Mouse (Mus musculus) hindbrain, embryonic 15.5 days (tissue): ENCODE measurements around the gene Ccdc81. TPM values are rescaled to one million over a fixed set of nuclear protein-coding genes. Genes with fewer than 3 reads are reported as not detected.

Experiments
- ATAC-seq: fragments of 200-750 bp; cut with Nextera tagmentation; 2 replicates; pipeline ENCODE4 v1.8.0; 2017; ENCODE audit warnings: low read depth, moderate number of reproducible peaks, moderate TSS enrichment; ENCODE audit not compliant: low FRiP score
- H3K27ac ChIP-seq: fragments of 300-500 bp; sonication (generic); replicated peaks from 2 replicates; pipeline ENCODE4 v1.5.1; 2015; ENCODE audit warnings: mild to moderate bottlenecking, inconsistent platforms
- H3K27me3 ChIP-seq: fragments of 300-500 bp; sonication (generic); 2 replicates; pipeline ENCODE4 v1.6.1; 2015; ENCODE audit warnings: control low read depth, inconsistent platforms
- H3K36me3 ChIP-seq: fragments of 300-500 bp; sonication (generic); 2 replicates; pipeline ENCODE4 v1.6.1; 2015; ENCODE audit warnings: control low read depth, inconsistent platforms
- H3K4me1 ChIP-seq: fragments of 300-500 bp; sonication (generic); replicated peaks from 2 replicates; pipeline ENCODE4 v1.6.1; 2015; ENCODE audit warnings: control low read depth, inconsistent platforms
- H3K4me2 ChIP-seq: fragments of 300-500 bp; sonication (generic); 2 replicates; pipeline ENCODE4 v1.6.1; 2015; ENCODE audit warnings: moderate library complexity, mild to moderate bottlenecking, inconsistent platforms
- H3K4me3 ChIP-seq: fragments of 300-500 bp; sonication (generic); 2 replicates; pipeline ENCODE4 v1.5.1; 2015; ENCODE audit warnings: mild to moderate bottlenecking, inconsistent platforms
- H3K9ac ChIP-seq: fragments of 300-500 bp; sonication (generic); 2 replicates; pipeline ENCODE4 v1.6.1; 2015; ENCODE audit warnings: inconsistent platforms
- H3K9me3 ChIP-seq: fragments of 300-500 bp; sonication (generic); 2 replicates; pipeline ENCODE4 v1.6.1; 2016; ENCODE audit warnings: control low read depth, inconsistent platforms
- WGBS: fragments of 180-500 bp; shearing (Covaris S2); methylation state at CpG from one replicate; pipeline ENCODE4 v1.1.7; 2015; 5-methylcytosine and 5-hydroxymethylcytosine counted together
- polyA plus RNA-seq: library from polyadenylated mRNA; unstranded; fragments of >200 nt; fragmentation: Nextera tagmentation; extraction: Ambion mirVana; gene quantifications from 2 replicates; pipeline ENCODE4 v1.2.1, GENCODE M21; 2015

The Ccdc81 gene
- polyA plus RNA-seq, 1 experiment from 2014 or later: 1.1 TPM

DNA sequence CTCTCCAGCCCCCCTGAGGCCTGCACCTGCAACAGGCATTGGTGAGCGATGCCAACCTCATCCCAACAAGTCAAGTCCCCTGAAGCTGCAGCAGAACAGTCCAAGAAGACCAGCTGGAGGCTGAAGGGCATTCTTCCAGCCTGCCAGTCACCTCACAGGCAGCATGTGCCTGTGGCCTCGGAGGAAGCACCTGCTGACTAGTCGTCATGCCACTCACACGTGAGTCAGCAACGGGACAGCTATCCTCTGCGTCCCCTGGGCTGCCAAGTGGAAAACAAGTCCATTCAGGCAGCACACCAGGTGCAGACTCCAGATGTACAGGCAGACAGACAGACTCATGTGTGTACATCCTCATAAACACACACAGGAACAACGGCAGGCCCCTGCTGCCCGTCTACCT lies 67.9 kb downstream of the Ccdc81 start:
- WGBS: 56% methylated on average over 8 of the region's 8 CpGs
- Histone ChIP-seq H3K4me2 (no peak overlapping the region), H3K36me3 (no peaks in the 10 kb centered on the region), H3K27ac (no peak overlapping the region), H3K9me3 (no peaks in the 10 kb centered on the region), H3K4me1 (no peaks in the 10 kb centered on the region), H3K27me3 (no peaks in the 10 kb centered on the region), H3K9ac (no peak overlapping the region), H3K4me3 (no peak overlapping the region)
- 0 out of 2 replicates have a peak, but pooled peaks have one; percentile 27 for ATAC-seq

DNA sequence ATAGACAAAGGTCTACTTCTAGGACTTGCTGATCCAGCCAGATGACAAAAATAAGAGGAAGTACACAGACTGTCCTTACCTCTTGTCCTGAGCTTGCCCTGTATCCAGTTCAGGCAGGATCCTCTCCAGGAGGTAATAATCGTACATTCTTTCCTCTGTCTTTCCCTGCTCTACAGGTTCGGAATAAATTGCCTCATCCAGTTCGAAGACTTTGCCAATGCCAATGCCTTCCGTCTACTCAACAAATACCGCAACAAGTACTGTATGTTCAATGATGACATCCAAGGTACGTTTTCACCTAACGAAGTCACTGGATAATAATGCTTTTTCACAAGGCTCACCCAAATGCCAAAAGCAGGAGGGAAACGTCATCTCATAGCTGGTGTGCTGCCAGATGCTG lies 69.9 kb downstream of the Ccdc81 start:
- Histone ChIP-seq H3K9ac (no peak overlapping the region), H3K27ac (no peak overlapping the region), H3K4me3 (no peak overlapping the region), H3K4me2 (no peak overlapping the region), H3K36me3 (no peaks in the 10 kb centered on the region), H3K27me3 (no peaks in the 10 kb centered on the region), H3K9me3 (no peaks in the 10 kb centered on the region), H3K4me1 (no peaks in the 10 kb centered on the region)
- no peak for ATAC-seq
- WGBS: 93% methylated on average over 8 of the region's 8 CpGs

DNA sequence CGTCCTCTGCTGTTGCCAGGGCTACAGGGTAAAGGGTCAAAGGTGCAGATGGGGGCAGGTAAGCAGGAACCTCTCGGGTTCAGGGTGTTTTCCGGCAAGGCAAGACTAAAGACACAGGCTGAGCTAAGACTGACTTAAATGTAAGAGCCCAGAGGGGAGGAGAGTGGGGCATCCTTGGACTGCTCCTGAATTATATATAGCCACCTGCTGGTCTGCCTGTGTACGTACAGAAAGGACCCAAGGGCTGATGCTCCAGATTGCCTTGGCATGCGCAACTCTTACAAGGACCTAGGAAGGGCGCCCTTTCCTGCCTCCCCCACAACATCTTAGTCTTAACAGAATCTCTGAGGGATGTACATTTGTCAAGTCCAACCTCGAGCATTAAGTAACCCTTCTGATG lies 74.2 kb downstream of the Ccdc81 start:
- 65% methylated on average over 7 of the region's 7 CpGs for WGBS
- Histone ChIP-seq H3K27me3 (no peaks in the 10 kb centered on the region), H3K4me2 (no peak overlapping the region), H3K27ac (no peak overlapping the region), H3K4me1 (no peaks in the 10 kb centered on the region), H3K4me3 (no peak overlapping the region), H3K9ac (no peak overlapping the region), H3K36me3 (no peaks in the 10 kb centered on the region), H3K9me3 (no peaks in the 10 kb centered on the region)
- ATAC-seq: no peak

DNA sequence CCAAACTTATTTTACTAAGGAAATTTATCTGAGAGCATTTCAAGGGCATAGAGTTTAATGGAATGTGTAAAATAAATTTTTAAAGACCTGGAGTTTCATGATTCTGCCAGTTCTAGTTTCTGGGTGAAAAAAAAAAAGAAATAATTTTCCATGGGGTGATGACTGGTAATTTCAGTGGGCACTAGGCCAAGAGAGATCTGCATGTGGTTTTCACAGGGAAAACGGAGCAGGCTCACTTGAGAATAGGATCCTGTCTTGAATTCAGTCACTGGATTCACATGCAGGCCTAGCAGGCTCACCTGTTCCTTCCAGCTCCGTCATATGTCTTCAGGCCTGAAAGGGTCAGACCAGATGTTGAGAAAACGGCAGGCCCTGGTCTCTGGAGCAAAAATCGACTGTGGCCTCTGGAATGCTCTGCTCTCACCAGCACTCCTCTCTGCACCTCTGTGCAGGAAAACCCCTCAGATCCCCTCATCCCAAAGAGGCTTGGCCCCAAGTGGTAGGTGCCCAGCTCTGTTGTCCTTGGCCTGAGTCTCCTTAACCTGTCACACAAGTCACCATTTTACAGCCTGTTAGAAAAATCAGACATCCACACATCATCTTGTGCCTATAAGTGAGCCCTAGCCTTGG lies 74.9 kb downstream of the Ccdc81 start:
- Histone ChIP-seq H3K27ac (no peak overlapping the region), H3K36me3 (no peaks in the 10 kb centered on the region), H3K9ac (no peak overlapping the region), H3K4me2 (no peak overlapping the region), H3K9me3 (no peaks in the 10 kb centered on the region), H3K4me1 (no peaks in the 10 kb centered on the region), H3K27me3 (no peaks in the 10 kb centered on the region), H3K4me3 (no peak overlapping the region)
- 64% methylated on average over 4 of the region's 4 CpGs for WGBS
- ATAC-seq: no peak

Other genes with a start within 250 kb of the Ccdc81 start
- gene Hikeshi, start 37.6 kb upstream of the Ccdc81 start, polyA plus RNA-seq: 121 and 134 TPM in 2 replicates
- 32.7 and 36.0 TPM in 2 replicates for gene Eed, start 77.4 kb upstream of the Ccdc81 start, polyA plus RNA-seq
- gene Picalm, start 226.6 kb upstream of the Ccdc81 start, polyA plus RNA-seq: 34.2 and 37.4 TPM in 2 replicates